Mouse (Mus musculus) ES-E14 (cell line): ENCODE results near the gene Tenm3. TPM values are rescaled to one million over a fixed set of nuclear protein-coding genes. Genes with fewer than 3 reads are reported as not detected.

Experiments
- DNase-seq: peaks from one replicate; pipeline ENCODE4 v3.0.0-alpha.2; 2013; ENCODE audit warnings: low read depth, low spot score
- H3K27ac ChIP-seq: 2 replicates; pipeline ENCODE4 v1.5.1; 2012; ENCODE audit warnings: low read depth, mild to moderate bottlenecking, low read length, moderate library complexity, mixed read lengths; ENCODE audit not compliant: poor library complexity, insufficient read depth, severe bottlenecking
- H3K36me3 ChIP-seq: 2 replicates; pipeline ENCODE4 v1.6.1; 2012; ENCODE audit warnings: mild to moderate bottlenecking, low read length, moderate library complexity, mixed read lengths; ENCODE audit not compliant: control insufficient read depth, poor library complexity, insufficient read depth, severe bottlenecking
- H3K4me1 ChIP-seq, 2 experiments: fragments of 150-350 bp in 1 of 2; sonication (generic) in 1 of 2; 2 replicates each; pipeline ENCODE4 v1.6.1; 2012; ENCODE audit warnings: low read length in 2 of 2, mild to moderate bottlenecking in 1 of 2, mixed read lengths in 1 of 2; ENCODE audit not compliant: control insufficient read depth in 2 of 2, insufficient read depth in 2 of 2, poor library complexity in 1 of 2
- H3K4me3 ChIP-seq, 2 experiments: fragments of 150-350 bp in 1 of 2; sonication (generic) in 1 of 2; 2 replicates each; pipeline ENCODE4 v1.5.1; 2012; ENCODE audit warnings: low read length in 2 of 2, low read depth in 1 of 2, mild to moderate bottlenecking in 1 of 2, mixed read lengths in 1 of 2; ENCODE audit not compliant: insufficient read depth in 1 of 2, poor library complexity in 1 of 2, severe bottlenecking in 1 of 2
- H3K9ac ChIP-seq: 2 replicates; pipeline ENCODE4 v1.6.1; 2012; ENCODE audit warnings: low read depth, mild to moderate bottlenecking, low read length, mixed read lengths; ENCODE audit not compliant: poor library complexity, insufficient read depth, severe bottlenecking
- H3K9me3 ChIP-seq: fragments of 150-350 bp; sonication (generic); 2 replicates; pipeline ENCODE4 v1.6.1; 2012; ENCODE audit warnings: low read depth, mild to moderate bottlenecking, low read length; ENCODE audit not compliant: control insufficient read depth, insufficient read depth
- CHD2 ChIP-seq: IDR thresholded peaks from 2 replicates; pipeline ENCODE4 v1.6.1; 2014; ENCODE audit warnings: mild to moderate bottlenecking, low read depth, low read length, inconsistent platforms
- HCFC1 ChIP-seq: IDR thresholded peaks from 2 replicates; pipeline ENCODE4 v1.6.1; 2012; ENCODE audit warnings: low read length, inconsistent platforms, borderline replicate concordance; ENCODE audit not compliant: insufficient read depth
- MAFK ChIP-seq: IDR thresholded peaks from 2 replicates; pipeline ENCODE4 v1.6.1; 2014; ENCODE audit warnings: mild to moderate bottlenecking, low read depth, low read length, inconsistent platforms; ENCODE audit not compliant: insufficient read depth
- ZC3H11A ChIP-seq: IDR thresholded peaks from 2 replicates; pipeline ENCODE4 v1.6.1; 2012; ENCODE audit warnings: low read depth, mild to moderate bottlenecking, inconsistent platforms, low read length, borderline replicate concordance
- ZNF384 ChIP-seq: IDR thresholded peaks from 2 replicates; pipeline ENCODE4 v1.6.1; 2012; ENCODE audit warnings: low read depth, low read length, inconsistent platforms
- in situ Hi-C, 2 experiments: fragments of 600-800 bp; cut with MboI; formaldehyde crosslinking; loops; one replicate each; pipeline ENCODE4 v1.15.1; 2025; ENCODE audit warnings: low sequenced_read_pairs in 2 of 2, inconsistent platforms in 1 of 2; ENCODE audit not compliant: unreplicated experiment in 2 of 2
- total RNA-seq: library from RNA; depleted of rRNA; stranded (reverse); fragments of 300-350 nt; gene quantifications from 2 replicates; pipeline ENCODE4 v1.2.3, GENCODE M21; 2012

Gene Tenm3
- total RNA-seq, 1 experiment = 33.5 TPM

DNA sequence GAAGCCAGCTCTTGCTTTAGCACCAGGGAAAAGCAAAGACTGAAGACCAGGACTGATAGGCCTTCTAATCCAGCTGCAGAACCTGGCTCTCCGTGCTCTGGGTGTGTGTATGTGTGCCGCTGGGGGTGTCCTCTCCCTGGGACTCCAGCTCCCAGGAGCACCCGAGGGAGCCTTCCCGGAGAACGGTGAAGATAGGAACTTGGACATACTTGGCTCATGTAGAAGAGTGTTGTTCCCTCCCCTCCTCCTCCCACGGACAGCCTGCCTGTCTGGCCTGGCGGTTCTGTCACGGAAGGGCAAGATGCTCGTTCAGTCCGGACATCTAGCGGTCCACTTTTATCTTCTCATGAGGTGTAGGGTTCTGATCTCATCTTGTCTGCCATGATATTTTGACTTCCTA lies 622.4 kb downstream of the Tenm3 start:
- TF ChIP-seq ZC3H11A (no peak), ZNF384 (no peak), MAFK (no peak), CHD2 (no peak)
- Histone ChIP-seq H3K4me3 (no peak overlapping the region), H3K9ac (no peak overlapping the region), H3K4me1 (peaks cover 0 to 2% of the 10 kb centered on the region in 2 experiments; a peak in 1 of 4 replicates), H3K36me3 (no peaks in the 10 kb centered on the region), H3K9me3 (no peaks in the 10 kb centered on the region), H3K27ac (no peak overlapping the region)
- in situ Hi-C loops = no loop called here
- no peak for DNase-seq

GRCm38 (mm10) chr8:48220529-48221181 lies 623.1 kb downstream of the Tenm3 start:
- in situ Hi-C loops = no loop called here
- no peak for DNase-seq
- H3K27ac ChIP-seq = no peak overlapping the region
- TF ChIP-seq CHD2 (no peak), ZC3H11A (no peak), MAFK (no peak), HCFC1 (no peak), ZNF384 (no peak)
- no peaks in the 10 kb centered on the region for H3K9me3 ChIP-seq
- no peak overlapping the region for H3K9ac ChIP-seq
- peaks cover 0 to 4% of the 10 kb centered on the region in 2 experiments; a peak in 1 of 4 replicates for H3K4me1 ChIP-seq
- peak overlapping the region; percentile 26 to 38; a peak in 2 of 4 replicates for H3K4me3 ChIP-seq
- no peaks in the 10 kb centered on the region for H3K36me3 ChIP-seq

DNA sequence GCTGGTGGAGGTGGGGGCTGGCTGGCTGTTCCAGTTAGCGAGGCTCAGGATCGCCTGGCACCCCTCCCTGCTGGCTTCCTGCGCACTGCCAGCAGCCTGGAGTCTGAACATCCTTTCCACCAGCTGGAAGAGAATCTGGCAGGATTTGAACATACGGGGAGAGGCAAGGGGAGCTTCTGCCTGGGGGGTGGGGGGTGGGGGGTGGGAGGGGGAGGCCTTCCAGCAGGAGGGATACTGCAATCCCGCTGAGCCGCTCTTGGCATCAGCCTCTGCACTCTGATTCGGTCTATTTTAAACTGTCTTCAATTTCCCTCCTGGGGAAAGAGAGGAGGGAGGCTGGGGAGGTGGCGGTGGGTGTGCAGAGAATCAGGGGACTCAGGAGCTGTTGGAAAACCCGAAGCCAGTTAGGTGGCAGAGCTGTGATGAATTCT lies 628.7 kb downstream of the Tenm3 start:
- no peak overlapping the region for H3K27ac ChIP-seq
- TF ChIP-seq CHD2 = no peak
- TF ChIP-seq MAFK = no peak
- TF ChIP-seq ZNF384 = no peak
- no peak for TF ChIP-seq ZC3H11A
- TF ChIP-seq HCFC1 = no peak
- no peak overlapping the region for H3K4me3 ChIP-seq
- H3K4me1 ChIP-seq = peaks cover 9 to 12% of the 10 kb centered on the region in 2 experiments; a peak in 2 of 4 replicates
- H3K36me3 ChIP-seq = no peaks in the 10 kb centered on the region
- H3K9me3 ChIP-seq = no peaks in the 10 kb centered on the region
- DNase-seq = no peak
- no peak overlapping the region for H3K9ac ChIP-seq
- in situ Hi-C loops = no loop called here

- Histone ChIP-seq H3K4me1 (peaks cover 9 to 12% of the 10 kb centered on the region in 2 experiments; a peak in 2 of 4 replicates), H3K9ac (no peak overlapping the region), H3K4me3 (no peak overlapping the region), H3K9me3 (no peaks in the 10 kb centered on the region), H3K36me3 (no peaks in the 10 kb centered on the region), H3K27ac (no peak overlapping the region)
- TF ChIP-seq HCFC1 = no peak
- no peak for TF ChIP-seq MAFK
- no peak for TF ChIP-seq ZNF384
- TF ChIP-seq ZC3H11A = no peak
- no peak for TF ChIP-seq CHD2
- in situ Hi-C loops = no loop called here
- DNase-seq = no peak
Observed at GRCm38 (mm10) chr8:48214386-48214785, 629.4 kb downstream of the Tenm3 start.

DNA sequence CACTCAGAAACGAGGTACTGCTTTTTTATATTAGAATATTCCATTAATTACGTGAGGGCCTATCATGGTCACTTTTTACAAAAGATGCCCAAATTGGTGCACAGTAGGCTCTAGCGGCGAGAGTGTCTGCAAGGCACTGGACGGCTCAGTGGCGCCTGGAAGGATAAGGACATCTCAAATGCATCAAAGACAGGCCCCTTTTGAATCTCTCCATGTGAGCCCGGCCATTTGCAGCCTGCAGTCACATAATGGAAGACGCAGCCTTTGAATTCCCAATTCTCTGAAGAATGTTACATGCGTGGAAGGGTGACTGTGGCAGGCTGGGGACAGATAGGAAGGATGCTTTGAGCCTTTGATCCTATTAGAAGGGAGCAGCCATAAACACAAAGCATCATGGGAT lies 631.8 kb downstream of the Tenm3 start:
- TF ChIP-seq CHD2 (no peak), HCFC1 (no peak), MAFK (no peak), ZC3H11A (no peak), ZNF384 (no peak)
- no peaks in the 10 kb centered on the region for H3K9me3 ChIP-seq
- H3K36me3 ChIP-seq = no peaks in the 10 kb centered on the region
- peaks cover 9 to 12% of the 10 kb centered on the region in 2 experiments; a peak in 2 of 4 replicates for H3K4me1 ChIP-seq
- in situ Hi-C loops = no loop called here
- H3K27ac ChIP-seq = no peak overlapping the region
- no peak overlapping the region for H3K4me3 ChIP-seq
- DNase-seq = no peak
- no peak overlapping the region for H3K9ac ChIP-seq
